ENCODE assay signal across 8 mouse cellular contexts in genomic region chr9:54787760-54788159, GRCm38 (mm10). TPM values are rescaled to one million over a fixed set of nuclear protein-coding genes. Genes with fewer than 3 reads are reported as not detected.
DNase-seq lines count a peak whose midpoint lies in the region; ATAC-seq lines count a peak whose summit lies in the region.

No protein-coding gene starts in this region.

- peak; percentile 50; the same call in 1 of the 2 replicates for ATAC-seq in kidney, embryonic 16.5 days (ENCODE audit: low FRiP score, low TSS enrichment)
- no peak for ATAC-seq in cerebellum, adult (ENCODE audit: insufficient number of reproducible peaks, low FRiP score, low TSS enrichment)

- no peaks in the 10 kb centered on the region for H3K9me3 ChIP-seq in kidney, embryonic 16.5 days (ENCODE audit: low read length)

- H3K4me1 ChIP-seq in kidney, embryonic 16.5 days (ENCODE audit: insufficient read depth, low read length) = peaks cover 4% of the 10 kb centered on the region; the same call in 1 of the 2 replicates

- no peaks in the 10 kb centered on the region for H3K36me3 ChIP-seq in kidney, embryonic 16.5 days (ENCODE audit: insufficient read depth, low read length)

- no peaks in the 10 kb centered on the region for H3K27me3 ChIP-seq in kidney, embryonic 16.5 days (ENCODE audit: insufficient read depth, low read length)

- H3K4me2 ChIP-seq in kidney, embryonic 16.5 days (replicated peaks; ENCODE audit: low read depth, low read length) = no peak overlapping the region

- no peak overlapping the region for H3K4me3 ChIP-seq in kidney, embryonic 16.5 days (ENCODE audit: low read length)

- no peak overlapping the region for H3K27ac ChIP-seq in kidney, embryonic 16.5 days (ENCODE audit: low read length)

- WGBS in kidney, embryonic 16.5 days = 38% methylated on average over 8 of the region's 8 CpGs

- H3K9ac ChIP-seq in kidney, embryonic 16.5 days (replicated peaks; ENCODE audit: low read length) = no peak overlapping the region

- DNase-seq in kidney, postnatal 36 days = no peak
- DNase-seq in embryo, embryonic 11 days = peak; percentile 73
- peak; percentile 25 to 44 for DNase-seq in gastrocnemius, postnatal 4 days (ENCODE audit: low spot score in 2 of 2)
- peak; percentile 7 to 70 for DNase-seq in lung, postnatal 4 days
- DNase-seq in adrenal gland, adult 2 months = no peak
- no peak for DNase-seq in ovary, postnatal 36 days (ENCODE audit: low spot score)

RNA-seq across cellular contexts. Expression of gene Crabp1, which starts 23.2 kb away (rescaled TPM):
- 53.8 and 62.5 TPM in 2 replicates for polyA plus RNA-seq in kidney, embryonic 16.5 days (2015; fragmentation: Nextera tagmentation; extraction: Ambion mirVana)
- 10 to 100 TPM; 17.0 to 18.4 TPM for total RNA-seq in gastrocnemius, postnatal 4 days (2021)
- total RNA-seq in adrenal gland, adult 2 months (2021) = 10 to 100 TPM in 1 of 2 experiments, 1 to 10 TPM in 1; 9.1 to 13.6 TPM
- 19.9 and 30.1 TPM in 2 replicates for polyA plus RNA-seq in adrenal gland, adult 2 months (2012; rRNA removed)

RNA-seq across cellular contexts. Expression of gene Wdr61, which starts 53.4 kb away (rescaled TPM):
- 149 and 153 TPM in 2 replicates for polyA plus RNA-seq in kidney, embryonic 16.5 days (2015; fragmentation: Nextera tagmentation; extraction: Ambion mirVana)
- total RNA-seq in gastrocnemius, postnatal 4 days (2021) = 10 to 100 TPM; 44.2 to 45.1 TPM
- 10 to 100 TPM; 57.4 to 62.8 TPM for total RNA-seq in adrenal gland, adult 2 months (2021)
- polyA plus RNA-seq in adrenal gland, adult 2 months (2012; rRNA removed) = 10.4 and 10.5 TPM in 2 replicates

Comparison
In these comparisons a context has a peak if more than half of its experiments do, and no peak if none do; other contexts are left out.
1. DNase-seq: peak in embryo, embryonic 11 days (single experiment), gastrocnemius, postnatal 4 days (2 of 2) and lung, postnatal 4 days (2 of 2); none in kidney, postnatal 36 days (0 of 2), adrenal gland, adult 2 months (single experiment) and ovary, postnatal 36 days (single experiment).